Mouse (Mus musculus) megakaryocyte, embryonic 14.5 days (primary cell): ENCODE measurements around the gene Aox2. TPM values are rescaled to one million over a fixed set of nuclear protein-coding genes. Genes with fewer than 3 reads are reported as not detected.

ENCODE experiments used
- H3K27me3 ChIP-seq: replicated peaks from 2 replicates; pipeline ENCODE3; 2012; ENCODE audit warnings: inconsistent platforms
- H3K36me3 ChIP-seq: replicated peaks from 2 replicates; pipeline ENCODE3; 2012; ENCODE audit warnings: low read length, inconsistent platforms, mixed read lengths
- H3K4me1 ChIP-seq: 2 replicates; pipeline ENCODE4 v1.6.1; 2012; ENCODE audit warnings: inconsistent platforms
- H3K4me3 ChIP-seq: replicated peaks from 2 replicates; pipeline ENCODE3; 2012; ENCODE audit warnings: moderate library complexity, mild to moderate bottlenecking, inconsistent platforms
- H3K9me3 ChIP-seq: 2 replicates; pipeline ENCODE4 v1.6.1; 2012; ENCODE audit warnings: inconsistent platforms
- FLI1 ChIP-seq: IDR thresholded peaks from 2 replicates; pipeline ENCODE4 v1.6.1; 2012; ENCODE audit warnings: low read length, inconsistent platforms, mixed read lengths
- GATA1 ChIP-seq: IDR thresholded peaks from 3 replicates; pipeline ENCODE4 v1.6.1; 2012; ENCODE audit warnings: mixed read lengths, low read length, inconsistent platforms, borderline replicate concordance
- polyA plus RNA-seq: library from polyadenylated mRNA; stranded (reverse); fragments of >175 nt; gene quantifications from 2 replicates; pipeline ENCODE4 v1.2.3, GENCODE M21; 2012; ENCODE audit warnings: low replicate concordance; ENCODE audit not compliant: insufficient read depth

Gene Aox2
- polyA plus RNA-seq, 1 experiment = 0.04 TPM

- no peak for TF ChIP-seq FLI1
- no peak for TF ChIP-seq GATA1
- no peaks in the 10 kb centered on the region for H3K4me1 ChIP-seq
- peaks cover 23% of the 10 kb centered on the region for H3K27me3 ChIP-seq
- no peak overlapping the region for H3K4me3 ChIP-seq
- H3K36me3 ChIP-seq = no peaks in the 10 kb centered on the region
- H3K9me3 ChIP-seq = peaks cover 8% of the 10 kb centered on the region
Measured at GRCm38 (mm10) chr1:58284505-58284904, 6.4 kb downstream of the Aox2 start.

DNA sequence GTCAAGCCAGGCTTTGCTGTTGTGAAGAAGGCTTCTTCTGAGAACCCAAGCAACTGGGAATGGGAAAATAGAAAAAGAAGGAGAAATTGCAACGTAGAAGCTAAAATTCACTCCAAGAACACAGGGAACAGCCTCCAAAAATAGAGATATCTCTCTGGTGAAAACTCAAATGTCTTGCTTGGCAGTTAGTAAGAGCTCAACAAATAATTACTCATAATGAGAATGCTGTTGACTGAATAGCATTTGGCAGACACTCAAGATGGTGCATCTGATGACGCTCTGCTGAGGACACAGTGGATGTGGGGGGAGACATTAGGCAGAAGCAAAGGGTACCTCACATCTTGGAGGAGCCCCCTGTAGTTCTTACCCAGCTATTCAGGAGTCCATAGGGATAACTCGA is 10.0 kb downstream of the Aox2 start:
- TF ChIP-seq GATA1 (no peak), FLI1 (no peak)
- no peak overlapping the region for H3K4me3 ChIP-seq
- H3K36me3 ChIP-seq = no peaks in the 10 kb centered on the region
- H3K9me3 ChIP-seq = peaks cover 8% of the 10 kb centered on the region
- H3K4me1 ChIP-seq = no peaks in the 10 kb centered on the region
- H3K27me3 ChIP-seq = peaks cover 33% of the 10 kb centered on the region

- Histone ChIP-seq H3K27me3 (peaks cover 31% of the 10 kb centered on the region), H3K36me3 (no peaks in the 10 kb centered on the region), H3K9me3 (peaks cover 8% of the 10 kb centered on the region), H3K4me1 (no peaks in the 10 kb centered on the region), H3K4me3 (peak overlapping the region; percentile 58)
- TF ChIP-seq FLI1 (no peak), GATA1 (no peak)
Measured at GRCm38 (mm10) chr1:58289863-58290469, 11.8 kb downstream of the Aox2 start.

GRCm38 (mm10) chr1:58291394-58292300 is 13.5 kb downstream of the Aox2 start:
- H3K4me3 ChIP-seq = no peak overlapping the region
- peaks cover 28% of the 10 kb centered on the region for H3K27me3 ChIP-seq
- peaks cover 9% of the 10 kb centered on the region; the same call in 1 of the 2 replicates for H3K4me1 ChIP-seq
- peaks cover 8% of the 10 kb centered on the region for H3K9me3 ChIP-seq
- TF ChIP-seq GATA1 (no peak), FLI1 (no peak)
- no peaks in the 10 kb centered on the region for H3K36me3 ChIP-seq

- Histone ChIP-seq H3K4me1 (peaks cover 9% of the 10 kb centered on the region; the same call in 1 of the 2 replicates), H3K4me3 (no peak overlapping the region), H3K9me3 (no peaks in the 10 kb centered on the region), H3K36me3 (no peaks in the 10 kb centered on the region), H3K27me3 (peaks cover 18% of the 10 kb centered on the region)
- no peak for TF ChIP-seq GATA1
- TF ChIP-seq FLI1 = no peak
Measured at GRCm38 (mm10) chr1:58294730-58295129, 16.6 kb downstream of the Aox2 start.

DNA sequence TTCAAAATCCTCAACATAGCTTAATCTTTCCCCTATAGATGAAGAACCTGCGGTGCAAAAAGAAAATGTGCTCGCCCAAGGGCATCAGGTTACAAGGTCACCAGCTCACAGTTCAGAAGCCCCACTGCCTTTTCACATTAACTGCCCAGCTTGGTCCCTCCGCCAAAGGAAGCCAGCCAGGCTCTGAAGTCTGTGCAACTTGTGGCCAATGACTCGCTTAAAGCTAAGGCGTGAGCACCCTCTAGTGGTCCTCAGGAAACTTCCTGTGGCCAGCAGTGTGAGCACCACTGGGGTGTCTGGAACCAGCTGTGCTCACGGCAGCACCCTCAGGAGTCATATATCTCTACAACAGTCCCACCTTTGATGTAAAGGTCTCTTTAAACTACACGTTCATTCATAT is 18.2 kb downstream of the Aox2 start:
- TF ChIP-seq GATA1 (no peak), FLI1 (no peak)
- H3K4me1 ChIP-seq = peaks cover 9% of the 10 kb centered on the region; the same call in 1 of the 2 replicates
- H3K4me3 ChIP-seq = no peak overlapping the region
- H3K9me3 ChIP-seq = no peaks in the 10 kb centered on the region
- peaks cover 11% of the 10 kb centered on the region for H3K27me3 ChIP-seq
- no peaks in the 10 kb centered on the region for H3K36me3 ChIP-seq

DNA sequence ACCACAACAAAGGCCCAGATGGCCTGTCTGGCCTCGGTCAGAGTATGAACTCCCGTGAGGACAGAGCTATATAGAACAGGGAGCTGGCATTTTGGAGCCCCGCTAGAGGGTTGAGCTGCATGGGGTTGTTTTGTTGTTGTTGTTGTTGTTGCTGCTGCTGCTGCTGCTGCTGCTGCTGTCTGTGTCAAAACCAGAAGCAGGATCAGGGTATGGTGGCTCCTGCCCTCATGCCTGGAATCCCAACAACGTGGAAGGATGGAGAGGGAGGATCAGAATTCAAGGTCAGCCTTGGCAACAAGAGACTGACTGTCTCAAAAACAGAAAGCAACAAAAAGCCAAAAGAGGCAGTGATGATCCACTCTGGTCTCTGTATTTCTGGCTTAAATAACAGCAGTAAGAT is 18.7 kb downstream of the Aox2 start:
- no peaks in the 10 kb centered on the region for H3K36me3 ChIP-seq

GRCm38 (mm10) chr1:58298347-58298746 is 20.2 kb downstream of the Aox2 start:
- Histone ChIP-seq H3K4me1 (peaks cover 15% of the 10 kb centered on the region), H3K4me3 (no peak overlapping the region), H3K27me3 (peaks cover 5% of the 10 kb centered on the region), H3K36me3 (no peaks in the 10 kb centered on the region), H3K9me3 (no peaks in the 10 kb centered on the region)
- no peak for TF ChIP-seq FLI1
- no peak for TF ChIP-seq GATA1

More for the DNA sequence above, 18.7 kb downstream of the Aox2 start:
- Histone ChIP-seq H3K4me1 (peaks cover 9% of the 10 kb centered on the region; the same call in 1 of the 2 replicates), H3K27me3 (peaks cover 8% of the 10 kb centered on the region), H3K9me3 (no peaks in the 10 kb centered on the region), H3K4me3 (no peak overlapping the region)
- TF ChIP-seq FLI1 = no peak
- TF ChIP-seq GATA1 = no peak

GRCm38 (mm10) chr1:58301073-58301472 is 22.9 kb downstream of the Aox2 start:
- Histone ChIP-seq H3K36me3 (no peaks in the 10 kb centered on the region), H3K27me3 (peaks cover 4% of the 10 kb centered on the region), H3K4me3 (no peak overlapping the region), H3K4me1 (peaks cover 25% of the 10 kb centered on the region), H3K9me3 (no peaks in the 10 kb centered on the region)
- TF ChIP-seq FLI1 (no peak), GATA1 (no peak)

GRCm38 (mm10) chr1:58302015-58302414 is 23.9 kb downstream of the Aox2 start:
- TF ChIP-seq FLI1 (no peak), GATA1 (no peak)
- H3K27me3 ChIP-seq = peaks cover 4% of the 10 kb centered on the region
- no peaks in the 10 kb centered on the region for H3K36me3 ChIP-seq
- H3K4me1 ChIP-seq = peaks cover 20% of the 10 kb centered on the region
- H3K4me3 ChIP-seq = no peak overlapping the region
- H3K9me3 ChIP-seq = no peaks in the 10 kb centered on the region
